Mouse (Mus musculus): ENCODE data around the gene Fank1.

DNA sequence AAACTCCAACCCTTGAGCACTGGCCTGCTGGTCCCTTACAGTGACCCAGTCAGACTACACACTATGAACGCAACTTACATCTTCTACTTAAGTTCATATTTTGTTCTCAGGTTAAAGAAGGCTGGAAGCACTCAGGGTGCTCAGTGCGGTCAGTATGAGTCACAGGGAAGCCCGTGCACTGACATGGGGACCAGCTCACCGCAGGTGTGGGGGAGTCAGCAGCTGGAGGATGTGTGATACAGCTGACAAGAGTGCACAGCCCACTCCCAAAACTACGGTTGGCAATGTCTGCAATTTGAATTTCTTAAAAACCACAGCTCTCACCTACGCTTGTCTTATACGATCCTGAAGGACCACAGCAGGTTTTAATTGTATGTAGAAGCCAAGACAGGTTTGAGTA is 36.1 kb upstream of the Fank1 start:
- TF ChIP-seq CTCF (IDR thresholded peaks at IDR 0.05; ENCODE audit: borderline replicate concordance, insufficient read depth, low read length) (no peak), POLR2A (IDR thresholded peaks at IDR 0.05; ENCODE audit: low read depth, low read length) (no peak)
